Mouse (Mus musculus) ES-E14 (cell line): ENCODE measurements around the gene Cyp2w1. TPM values are rescaled to one million over a fixed set of nuclear protein-coding genes. Genes with fewer than 3 reads are reported as not detected.

Experiments
- DNase-seq: peaks from one replicate; pipeline ENCODE4 v3.0.0-alpha.2; 2013; ENCODE audit warnings: low read depth, low spot score
- H3K27ac ChIP-seq: 2 replicates; pipeline ENCODE4 v1.5.1; 2012; ENCODE audit warnings: low read depth, mild to moderate bottlenecking, low read length, moderate library complexity, mixed read lengths; ENCODE audit not compliant: poor library complexity, insufficient read depth, severe bottlenecking
- H3K36me3 ChIP-seq: 2 replicates; pipeline ENCODE4 v1.6.1; 2012; ENCODE audit warnings: mild to moderate bottlenecking, low read length, moderate library complexity, mixed read lengths; ENCODE audit not compliant: control insufficient read depth, poor library complexity, insufficient read depth, severe bottlenecking
- H3K4me1 ChIP-seq, 2 experiments: fragments of 150-350 bp in 1 of 2; sonication (generic) in 1 of 2; 2 replicates each; pipeline ENCODE4 v1.6.1; 2012; ENCODE audit warnings: low read length in 2 of 2, mild to moderate bottlenecking in 1 of 2, mixed read lengths in 1 of 2; ENCODE audit not compliant: control insufficient read depth in 2 of 2, insufficient read depth in 2 of 2, poor library complexity in 1 of 2
- H3K4me3 ChIP-seq, 2 experiments: fragments of 150-350 bp in 1 of 2; sonication (generic) in 1 of 2; 2 replicates each; pipeline ENCODE4 v1.5.1; 2012; ENCODE audit warnings: low read length in 2 of 2, low read depth in 1 of 2, mild to moderate bottlenecking in 1 of 2, mixed read lengths in 1 of 2; ENCODE audit not compliant: insufficient read depth in 1 of 2, poor library complexity in 1 of 2, severe bottlenecking in 1 of 2
- H3K9ac ChIP-seq: 2 replicates; pipeline ENCODE4 v1.6.1; 2012; ENCODE audit warnings: low read depth, mild to moderate bottlenecking, low read length, mixed read lengths; ENCODE audit not compliant: poor library complexity, insufficient read depth, severe bottlenecking
- H3K9me3 ChIP-seq: fragments of 150-350 bp; sonication (generic); 2 replicates; pipeline ENCODE4 v1.6.1; 2012; ENCODE audit warnings: low read depth, mild to moderate bottlenecking, low read length; ENCODE audit not compliant: control insufficient read depth, insufficient read depth
- CHD2 ChIP-seq: IDR thresholded peaks from 2 replicates; pipeline ENCODE4 v1.6.1; 2014; ENCODE audit warnings: mild to moderate bottlenecking, low read depth, low read length, inconsistent platforms
- HCFC1 ChIP-seq: IDR thresholded peaks from 2 replicates; pipeline ENCODE4 v1.6.1; 2012; ENCODE audit warnings: low read length, inconsistent platforms, borderline replicate concordance; ENCODE audit not compliant: insufficient read depth
- MAFK ChIP-seq: IDR thresholded peaks from 2 replicates; pipeline ENCODE4 v1.6.1; 2014; ENCODE audit warnings: mild to moderate bottlenecking, low read depth, low read length, inconsistent platforms; ENCODE audit not compliant: insufficient read depth
- ZC3H11A ChIP-seq: IDR thresholded peaks from 2 replicates; pipeline ENCODE4 v1.6.1; 2012; ENCODE audit warnings: low read depth, mild to moderate bottlenecking, inconsistent platforms, low read length, borderline replicate concordance
- ZNF384 ChIP-seq: IDR thresholded peaks from 2 replicates; pipeline ENCODE4 v1.6.1; 2012; ENCODE audit warnings: low read depth, low read length, inconsistent platforms
- in situ Hi-C, 2 experiments: fragments of 600-800 bp; cut with MboI; formaldehyde crosslinking; loops; one replicate each; pipeline ENCODE4 v1.15.1; 2025; ENCODE audit warnings: low sequenced_read_pairs in 2 of 2, inconsistent platforms in 1 of 2; ENCODE audit not compliant: unreplicated experiment in 2 of 2
- total RNA-seq: library from RNA; depleted of rRNA; stranded (reverse); fragments of 300-350 nt; gene quantifications from 2 replicates; pipeline ENCODE4 v1.2.3, GENCODE M21; 2012

Cyp2w1 gene
- total RNA-seq, 1 experiment = not detected

GRCm38 (mm10) chr5:139402106-139402505, 49.7 kb downstream of the Cyp2w1 start:
- H3K27ac ChIP-seq = no peak overlapping the region
- peaks cover 0 to 2% of the 10 kb centered on the region in 2 experiments; a peak in 1 of 4 replicates for H3K4me1 ChIP-seq
- TF ChIP-seq HCFC1 = no peak
- no peak for TF ChIP-seq ZNF384
- no peak for TF ChIP-seq CHD2
- no peak for TF ChIP-seq ZC3H11A
- no peak for TF ChIP-seq MAFK
- DNase-seq = no peak
- no peak overlapping the region for H3K4me3 ChIP-seq
- H3K9ac ChIP-seq = no peak overlapping the region
- H3K36me3 ChIP-seq = peaks cover 4% of the 10 kb centered on the region; the same call in 1 of the 2 replicates
- in situ Hi-C loops = no loop called here
- no peaks in the 10 kb centered on the region for H3K9me3 ChIP-seq

- no peak for DNase-seq
- TF ChIP-seq ZNF384 = no peak
- no peak for TF ChIP-seq CHD2
- no peak for TF ChIP-seq ZC3H11A
- no peak for TF ChIP-seq HCFC1
- no peak for TF ChIP-seq MAFK
- Histone ChIP-seq H3K27ac (no peak overlapping the region), H3K9me3 (no peaks in the 10 kb centered on the region), H3K4me1 (peaks cover 0 to 2% of the 10 kb centered on the region in 2 experiments; a peak in 1 of 4 replicates), H3K36me3 (peaks cover 5% of the 10 kb centered on the region; the same call in 1 of the 2 replicates), H3K4me3 (no peak overlapping the region), H3K9ac (no peak overlapping the region)
- in situ Hi-C loops = no loop called here
Measured at GRCm38 (mm10) chr5:139403692-139404260, 51.4 kb downstream of the Cyp2w1 start.

GRCm38 (mm10) chr5:139404801-139405401, 52.5 kb downstream of the Cyp2w1 start, which contains the start of gene C130050O18Rik:
C130050O18Rik (plus strand) TSS chr5:139405280.
- no peak within 1 kb of the TSS for H3K27ac ChIP-seq
- H3K9me3 ChIP-seq = no peaks in the 10 kb centered on the region
- TF ChIP-seq CHD2 = no peak
- TF ChIP-seq MAFK = no peak
- TF ChIP-seq ZC3H11A = no peak
- TF ChIP-seq ZNF384 = no peak
- TF ChIP-seq HCFC1 = no peak
- H3K4me1 ChIP-seq = peaks cover 0 to 2% of the 10 kb centered on the region in 2 experiments; a peak in 1 of 4 replicates
- no peak for DNase-seq
- H3K4me3 ChIP-seq = no peak within 1 kb of the TSS
- H3K9ac ChIP-seq = 0 out of 2 replicates have a peak within 1 kb of the TSS, but pooled peaks have one; percentile 7
- in situ Hi-C loops = no loop called here
- peaks cover 5% of the 10 kb centered on the region; the same call in 1 of the 2 replicates for H3K36me3 ChIP-seq

- TF ChIP-seq HCFC1 (no peak), ZNF384 (no peak), MAFK (no peak), CHD2 (no peak), ZC3H11A (no peak)
- Histone ChIP-seq H3K4me1 (peaks cover 0 to 2% of the 10 kb centered on the region in 2 experiments; a peak in 1 of 4 replicates), H3K9ac (0 out of 2 replicates have a peak overlapping the region, but pooled peaks have one; percentile 7), H3K9me3 (no peaks in the 10 kb centered on the region), H3K27ac (no peak overlapping the region), H3K4me3 (no peak overlapping the region), H3K36me3 (peaks cover 5% of the 10 kb centered on the region; the same call in 1 of the 2 replicates)
- DNase-seq = no peak
- in situ Hi-C loops = no loop called here
Measured at GRCm38 (mm10) chr5:139405478-139405877, 53.1 kb downstream of the Cyp2w1 start.
